Mouse (Mus musculus): ENCODE data around the gene Fndc7.

Fndc7 gene

GRCm38 (mm10) chr3:108889908-108890307 lies at the start of gene Fndc7:
Gene Fndc7, minus strand, starts transcription at chr3:108890008.
- DNase-seq, result no peak

- no peak for DNase-seq
Observed at GRCm38 (mm10) chr3:108939573-108939972, 49.8 kb upstream of the Fndc7 start, which contains the start of gene Henmt1. Gene Henmt1, plus strand, starts transcription at chr3:108939873.

- DNase-seq, result no peak
Observed at GRCm38 (mm10) chr3:108938691-108939090, 48.9 kb upstream of the Fndc7 start.

- DNase-seq, result no peak
Observed at GRCm38 (mm10) chr3:108933557-108933956, 43.7 kb upstream of the Fndc7 start.

GRCm38 (mm10) chr3:108926308-108926707 lies 36.5 kb upstream of the Fndc7 start:
- no peak for DNase-seq

GRCm38 (mm10) chr3:108925677-108926076 lies 35.9 kb upstream of the Fndc7 start:
- no peak for DNase-seq

- DNase-seq, result no peak
Observed at GRCm38 (mm10) chr3:108921822-108922221, 32.0 kb upstream of the Fndc7 start.

- no peak for DNase-seq
Observed at GRCm38 (mm10) chr3:108920442-108921070, 30.7 kb upstream of the Fndc7 start.

- no peak for DNase-seq
Observed at GRCm38 (mm10) chr3:108918852-108919251, 29.0 kb upstream of the Fndc7 start.

- no peak for DNase-seq
Observed at GRCm38 (mm10) chr3:108917986-108918385, 28.2 kb upstream of the Fndc7 start.

GRCm38 (mm10) chr3:108916857-108917256 lies 27.0 kb upstream of the Fndc7 start:
- DNase-seq, result no peak

GRCm38 (mm10) chr3:108915999-108916398 lies 26.2 kb upstream of the Fndc7 start:
- no peak for DNase-seq

GRCm38 (mm10) chr3:108911548-108912413 lies 22.0 kb upstream of the Fndc7 start, which contains the start of gene Prpf38b:
Gene Prpf38b, minus strand, starts transcription at chr3:108911727.
- DNase-seq, result peak; percentile 96

- no peak for DNase-seq
Observed at GRCm38 (mm10) chr3:108911081-108911547, 21.3 kb upstream of the Fndc7 start.

GRCm38 (mm10) chr3:108910303-108911080 lies 20.7 kb upstream of the Fndc7 start:
- DNase-seq, result no peak

GRCm38 (mm10) chr3:108902934-108903333 lies 13.1 kb upstream of the Fndc7 start:
- DNase-seq, result no peak

GRCm38 (mm10) chr3:108902038-108902437 lies 12.2 kb upstream of the Fndc7 start:
- no peak for DNase-seq

GRCm38 (mm10) chr3:108900681-108901080 lies 10.9 kb upstream of the Fndc7 start:
- DNase-seq, result no peak

GRCm38 (mm10) chr3:108900147-108900546 lies 10.3 kb upstream of the Fndc7 start:
- DNase-seq, result no peak

GRCm38 (mm10) chr3:108898640-108899039 lies 8.8 kb upstream of the Fndc7 start:
- no peak for DNase-seq

GRCm38 (mm10) chr3:108892914-108893313 lies 3.1 kb upstream of the Fndc7 start:
- no peak for DNase-seq

GRCm38 (mm10) chr3:108892080-108892479 lies 2.3 kb upstream of the Fndc7 start:
- DNase-seq, result no peak

GRCm38 (mm10) chr3:108887618-108887975 lies 2.2 kb downstream of the Fndc7 start:
- no peak for DNase-seq

Measured in right cerebral cortex, postnatal 25 days (tissue).